Mouse (Mus musculus) limb, embryonic 11.5 days (tissue): ENCODE data around the gene Wscd1. TPM values are rescaled to one million over a fixed set of nuclear protein-coding genes. Genes with fewer than 3 reads are reported as not detected.

Experiments
- ATAC-seq: fragments of 200-750 bp; cut with Nextera tagmentation; 2 replicates; pipeline ENCODE4 v1.8.0; 2017; ENCODE audit warnings: low read depth; ENCODE audit not compliant: insufficient number of reproducible peaks, low FRiP score, low TSS enrichment
- DNase-seq: peaks from one replicate; pipeline ENCODE4 v3.0.0-alpha.2; 2015; ENCODE audit warnings: low spot score
- H3K27ac ChIP-seq: fragments of 300-500 bp; sonication (generic); replicated peaks from 2 replicates; pipeline ENCODE4 v1.5.1; 2014; ENCODE audit warnings: low read depth, mild to moderate bottlenecking, low read length
- H3K27me3 ChIP-seq: fragments of 300-500 bp; sonication (generic); 2 replicates; pipeline ENCODE4 v1.6.1; 2014; ENCODE audit warnings: mild to moderate bottlenecking, low read length, mixed read lengths; ENCODE audit not compliant: control insufficient read depth, insufficient read depth
- H3K36me3 ChIP-seq: fragments of 300-500 bp; sonication (generic); 2 replicates; pipeline ENCODE4 v1.6.1; 2014; ENCODE audit warnings: mild to moderate bottlenecking, low read length, moderate library complexity, mixed read lengths; ENCODE audit not compliant: control insufficient read depth, insufficient read depth
- H3K4me1 ChIP-seq: fragments of 300-500 bp; sonication (generic); 2 replicates; pipeline ENCODE4 v1.6.1; 2014; ENCODE audit warnings: low read length, mixed read lengths; ENCODE audit not compliant: control insufficient read depth, insufficient read depth
- H3K4me2 ChIP-seq: fragments of 300-500 bp; sonication (generic); 2 replicates; pipeline ENCODE4 v1.6.1; 2014; ENCODE audit warnings: low read depth, mild to moderate bottlenecking, moderate library complexity; ENCODE audit not compliant: severe bottlenecking
- H3K4me3 ChIP-seq: fragments of 300-500 bp; sonication (generic); 2 replicates; pipeline ENCODE4 v1.5.1; 2014; ENCODE audit warnings: low read depth, low read length
- H3K9ac ChIP-seq: fragments of 300-500 bp; sonication (generic); 2 replicates; pipeline ENCODE4 v1.6.1; 2014; ENCODE audit warnings: mild to moderate bottlenecking, low read length
- H3K9me3 ChIP-seq: fragments of 300-500 bp; sonication (generic); 2 replicates; pipeline ENCODE4 v1.6.1; 2016; ENCODE audit warnings: low read length; ENCODE audit not compliant: control insufficient read depth
- WGBS: fragments of 180-500 bp; shearing (Covaris S2); extraction: QIAGEN DNeasy Blood & Tissue Kit; methylation state at CpG from one replicate; pipeline ENCODE4 v1.1.7; 2014; 5-methylcytosine and 5-hydroxymethylcytosine counted together
- polyA plus RNA-seq: library from polyadenylated mRNA; unstranded; fragments of >200 nt; fragmentation: Nextera tagmentation; extraction: Ambion mirVana; gene quantifications from 2 replicates; pipeline ENCODE4 v1.2.1, GENCODE M21; 2014

Gene Wscd1
- polyA plus RNA-seq, result 1.3 and 1.5 TPM in 2 replicates

DNA sequence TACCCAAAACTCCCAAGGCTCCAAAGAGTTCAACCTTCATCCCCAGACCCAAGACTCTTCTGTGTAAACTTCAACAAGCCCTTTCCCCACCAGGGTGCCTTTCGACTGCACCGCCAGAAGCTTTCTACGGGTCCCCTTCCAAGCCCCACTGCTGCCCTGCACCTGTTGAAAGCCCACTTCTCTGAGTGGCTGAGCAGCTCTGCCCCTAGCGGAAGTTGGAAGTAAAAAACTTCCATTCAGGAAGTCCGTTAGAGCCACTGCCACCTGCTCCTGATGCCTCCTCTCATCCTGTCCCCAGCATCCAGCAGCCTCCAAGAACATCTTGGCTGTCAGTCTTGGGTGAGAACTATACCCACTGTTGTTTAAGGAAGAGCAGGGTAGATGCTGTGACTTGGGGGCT is at the start of gene Wscd1:
Gene Wscd1, plus strand, starts transcription at position 250 of the 400 bp plus-strand sequence.
- H3K27me3 ChIP-seq, result peaks cover 31% of the 10 kb centered on the region
- 18% methylated on average over 5 of the region's 5 CpGs for WGBS

GRCm38 (mm10) chr11:71728066-71728465 is 21.7 kb upstream of the Wscd1 start:
- H3K27ac ChIP-seq, result no peak overlapping the region
- no peak for DNase-seq
- H3K27me3 ChIP-seq, result no peaks in the 10 kb centered on the region
- H3K9ac ChIP-seq, result no peak overlapping the region
- ATAC-seq, result no peak
- 78% methylated on average over 3 of the region's 3 CpGs for WGBS
- H3K9me3 ChIP-seq, result no peaks in the 10 kb centered on the region
- H3K4me2 ChIP-seq, result no peak overlapping the region
- no peaks in the 10 kb centered on the region for H3K36me3 ChIP-seq
- H3K4me3 ChIP-seq, result no peak overlapping the region
- H3K4me1 ChIP-seq, result no peaks in the 10 kb centered on the region

More for the DNA sequence above, at the start of gene Wscd1:
- peak; percentile 35 for DNase-seq
- H3K9me3 ChIP-seq, result no peaks in the 10 kb centered on the region
- H3K4me2 ChIP-seq, result peak within 1 kb of the TSS; percentile 95
- 0 out of 2 replicates have a peak, but pooled peaks cover 2% of the 10 kb centered on the region for H3K4me1 ChIP-seq
- ATAC-seq, result no peak
- H3K9ac ChIP-seq, result no peak within 1 kb of the TSS
- peak within 1 kb of the TSS; percentile 46 for H3K4me3 ChIP-seq
- H3K36me3 ChIP-seq, result no peaks in the 10 kb centered on the region
- no peak within 1 kb of the TSS for H3K27ac ChIP-seq

DNA sequence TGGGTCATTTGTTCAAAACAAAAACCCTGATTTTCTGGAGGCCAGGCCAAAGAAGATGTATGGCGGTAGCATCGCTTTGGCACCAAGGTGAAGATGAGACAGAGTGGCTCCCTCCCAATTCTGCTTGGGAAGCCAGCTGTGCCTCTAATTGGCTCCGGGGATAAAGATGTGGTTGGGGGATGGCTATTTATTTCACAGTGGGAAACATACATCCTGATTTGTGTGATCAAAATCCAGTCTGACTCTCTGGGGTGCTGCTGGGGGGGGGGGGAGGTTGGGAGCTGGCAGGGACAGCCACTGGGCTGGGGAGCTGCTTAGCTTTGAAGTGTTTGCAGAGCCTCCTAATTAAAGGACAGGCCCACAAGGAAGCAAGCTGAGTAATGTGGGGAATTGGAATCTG is 20.4 kb upstream of the Wscd1 start:
- Histone ChIP-seq H3K27me3 (no peaks in the 10 kb centered on the region), H3K4me1 (no peaks in the 10 kb centered on the region), H3K27ac (no peak overlapping the region), H3K9me3 (no peaks in the 10 kb centered on the region), H3K9ac (no peak overlapping the region), H3K4me3 (no peak overlapping the region), H3K36me3 (no peaks in the 10 kb centered on the region), H3K4me2 (no peak overlapping the region)
- DNase-seq, result no peak
- ATAC-seq, result no peak
- WGBS, result 69% methylated on average over 3 of the region's 3 CpGs

- Histone ChIP-seq H3K27ac (no peak overlapping the region), H3K27me3 (no peaks in the 10 kb centered on the region), H3K9me3 (no peaks in the 10 kb centered on the region), H3K36me3 (no peaks in the 10 kb centered on the region), H3K4me2 (no peak overlapping the region), H3K4me1 (no peaks in the 10 kb centered on the region), H3K4me3 (no peak overlapping the region), H3K9ac (no peak overlapping the region)
- 47% methylated on average over 4 of the region's 4 CpGs for WGBS
- no peak for DNase-seq
- no peak for ATAC-seq
Observed at GRCm38 (mm10) chr11:71733771-71734170, 15.9 kb upstream of the Wscd1 start.

GRCm38 (mm10) chr11:71737106-71737505 is 12.6 kb upstream of the Wscd1 start:
- no peaks in the 10 kb centered on the region for H3K36me3 ChIP-seq
- DNase-seq (peak; percentile 48), ATAC-seq (no peak)
- WGBS, result 33% methylated on average over 5 of the region's 5 CpGs
- H3K4me1 ChIP-seq, result no peaks in the 10 kb centered on the region
- no peak overlapping the region for H3K4me2 ChIP-seq
- no peak overlapping the region for H3K4me3 ChIP-seq
- no peaks in the 10 kb centered on the region for H3K9me3 ChIP-seq
- no peaks in the 10 kb centered on the region for H3K27me3 ChIP-seq
- no peak overlapping the region for H3K27ac ChIP-seq
- H3K9ac ChIP-seq, result no peak overlapping the region

GRCm38 (mm10) chr11:71738501-71739045 is 11.1 kb upstream of the Wscd1 start:
- Histone ChIP-seq H3K4me1 (no peaks in the 10 kb centered on the region), H3K9ac (no peak overlapping the region), H3K27me3 (no peaks in the 10 kb centered on the region), H3K4me3 (no peak overlapping the region), H3K4me2 (no peak overlapping the region), H3K27ac (no peak overlapping the region), H3K36me3 (no peaks in the 10 kb centered on the region), H3K9me3 (no peaks in the 10 kb centered on the region)
- ATAC-seq (no peak), DNase-seq (no peak)
- WGBS, result 73% methylated on average over 2 of the region's 2 CpGs

DNA sequence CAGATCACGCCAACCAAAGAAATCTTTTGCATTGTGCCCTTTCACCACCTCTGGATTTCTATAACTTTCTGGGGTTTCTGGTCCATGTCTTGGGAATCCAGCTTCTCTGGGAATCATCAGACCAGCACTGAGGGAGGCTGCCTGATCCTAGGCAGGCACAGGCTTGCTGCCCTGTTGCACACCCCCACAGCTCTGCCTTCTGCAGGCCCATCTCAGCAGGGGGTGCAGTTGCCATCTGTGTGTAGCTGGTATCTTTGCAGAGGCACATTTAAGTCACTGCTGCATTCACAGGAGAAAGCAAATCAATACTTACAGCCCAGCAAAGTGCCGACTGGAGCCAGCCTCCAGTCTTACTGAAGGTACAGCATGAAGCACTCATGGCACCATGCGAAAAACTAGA is 3.8 kb upstream of the Wscd1 start:
- Histone ChIP-seq H3K9ac (no peak overlapping the region), H3K4me1 (no peaks in the 10 kb centered on the region), H3K4me3 (no peak overlapping the region), H3K27ac (no peak overlapping the region), H3K4me2 (no peak overlapping the region), H3K9me3 (no peaks in the 10 kb centered on the region), H3K27me3 (peaks cover 12% of the 10 kb centered on the region), H3K36me3 (no peaks in the 10 kb centered on the region)
- DNase-seq (no peak), ATAC-seq (no peak)
- WGBS, result 82% methylated on average over 3 of the region's 3 CpGs

- 78% methylated on average over 7 of the region's 7 CpGs for WGBS
- 0 out of 2 replicates have a peak, but pooled peaks cover 2% of the 10 kb centered on the region for H3K4me1 ChIP-seq
- no peak overlapping the region for H3K9ac ChIP-seq
- H3K27ac ChIP-seq, result no peak overlapping the region
- DNase-seq (no peak), ATAC-seq (no peak)
- no peak overlapping the region for H3K4me3 ChIP-seq
- H3K36me3 ChIP-seq, result no peaks in the 10 kb centered on the region
- H3K9me3 ChIP-seq, result no peaks in the 10 kb centered on the region
- H3K27me3 ChIP-seq, result peaks cover 31% of the 10 kb centered on the region
- H3K4me2 ChIP-seq, result no peak overlapping the region
Observed at GRCm38 (mm10) chr11:71747719-71748118, 2.0 kb upstream of the Wscd1 start.
